38 mouse cellular contexts compared by ENCODE assay signal in genomic region chr5:86778471-86778870, GRCm38 (mm10). TPM values are rescaled to one million over a fixed set of nuclear protein-coding genes. Genes with fewer than 3 reads are reported as not detected.
DNase-seq lines count a peak whose midpoint lies in the region; ATAC-seq and TF ChIP-seq lines count a peak whose summit lies in the region.
"Had no signal": no experiment of that assay in that cellular context is flagged by ENCODE, and none has a peak within 500 bp of the region (broad histone marks: within the 10 kb centered on the region; RNA-seq: fewer than 3 reads in every experiment).

No protein-coding gene starts in this region.

- no peaks in the 10 kb centered on the region for H3K4me1 ChIP-seq in lung, postnatal 0 days (ENCODE audit: insufficient read depth, low read depth, low read length)
- H3K4me1 ChIP-seq: forebrain, embryonic 12.5 days; heart, embryonic 10.5 days; heart, embryonic 15.5 days; megakaryocyte, embryonic 14.5 days; midbrain, embryonic 12.5 days; neural tube, embryonic 12.5 days had no signal

- no peak overlapping the region for H3K4me3 ChIP-seq in lung, postnatal 0 days (ENCODE audit: low read depth, low read length)
- H3K4me3 ChIP-seq: forebrain, embryonic 12.5 days; heart, embryonic 10.5 days; heart, embryonic 15.5 days; megakaryocyte, embryonic 14.5 days; midbrain, embryonic 12.5 days; myocyte; neural tube, embryonic 12.5 days had no signal

- no peak overlapping the region for H3K4me2 ChIP-seq in lung, postnatal 0 days (replicated peaks; ENCODE audit: low read depth, low read length)
- H3K4me2 ChIP-seq: forebrain, embryonic 12.5 days; heart, embryonic 15.5 days; midbrain, embryonic 12.5 days; neural tube, embryonic 12.5 days had no signal

- H3K9me3 ChIP-seq in lung, postnatal 0 days (ENCODE audit: low read length), result no peaks in the 10 kb centered on the region
- H3K9me3 ChIP-seq: forebrain, embryonic 12.5 days; heart, embryonic 10.5 days; heart, embryonic 15.5 days; megakaryocyte, embryonic 14.5 days; midbrain, embryonic 12.5 days; neural tube, embryonic 12.5 days had no signal

- intact Hi-C loops in gastrocnemius, postnatal 36 days (cut with DNase I), result no loop called here

- DNase-seq in kidney, adult 9 months, result peak; percentile 7
- DNase-seq in kidney, postnatal 25 days, result no peak
- peak; percentile 65 for DNase-seq in lung, postnatal 0 days (ENCODE audit: low spot score)
- DNase-seq in lung, adult 18-20 months, result no peak
- peak; percentile 63 for DNase-seq in adipocyte (ENCODE audit: low spot score)
- no peak for DNase-seq in gastrocnemius, postnatal 36 days
- DNase-seq in right cerebral cortex, adult 2 months (ENCODE audit: low spot score in 2 of 2), result no peak
- DNase-seq: adrenal gland, adult 8-10 months; cerebellum, adult 2 months; cerebellum, postnatal 25 days; gastrocnemius, postnatal 10 days; layer of hippocampus, postnatal 36 days; left cerebral cortex, postnatal 4 days; liver; right cerebral cortex, adult 18-20 months; right cerebral cortex, postnatal 4 days; thymus, adult 2 months; thymus, postnatal 36 days had no signal

- peak; percentile 33; the same call in 1 of the 2 replicates for TF ChIP-seq EP300 in lung, postnatal 0 days (IDR thresholded peaks at IDR 0.05)

- no peak for ATAC-seq in lung, postnatal 0 days
- ATAC-seq: activated CD4-positive, CD25-positive, alpha-beta regulatory T cell, adult 4 months; hindbrain, embryonic 16.5 days had no signal

- H3K36me3 ChIP-seq in lung, postnatal 0 days (ENCODE audit: insufficient read depth, low read length), result no peaks in the 10 kb centered on the region
- H3K36me3 ChIP-seq: forebrain, embryonic 12.5 days; heart, embryonic 10.5 days; heart, embryonic 15.5 days; midbrain, embryonic 12.5 days; neural tube, embryonic 12.5 days had no signal

- H3K9ac ChIP-seq in lung, postnatal 0 days (replicated peaks; ENCODE audit: low read depth), result no peak overlapping the region
- H3K9ac ChIP-seq: forebrain, embryonic 12.5 days; heart, embryonic 15.5 days; liver, embryonic 14.5 days; midbrain, embryonic 12.5 days; neural tube, embryonic 12.5 days had no signal

- H3K27me3 ChIP-seq in lung, postnatal 0 days (replicated peaks; ENCODE audit: insufficient read depth, low read length), result no peaks in the 10 kb centered on the region
- H3K27me3 ChIP-seq: forebrain, embryonic 12.5 days; heart, embryonic 15.5 days; megakaryocyte, embryonic 14.5 days; midbrain, embryonic 12.5 days; neural tube, embryonic 12.5 days had no signal

- TF ChIP-seq CTCF in lung, postnatal 0 days (IDR thresholded peaks at IDR 0.05), result no peak

- WGBS in lung, postnatal 0 days, result 31% methylated on average over 1 of the region's 1 CpGs

- H3K27ac ChIP-seq in lung, postnatal 0 days (ENCODE audit: low read length), result no peak overlapping the region
- H3K27ac ChIP-seq: forebrain, embryonic 12.5 days; heart, embryonic 10.5 days; heart, embryonic 15.5 days; liver, embryonic 14.5 days; midbrain, embryonic 12.5 days; neural tube, embryonic 12.5 days had no signal

RNA-seq across cellular contexts. Expression of gene Ythdc1, which starts 25.6 kb away (rescaled TPM):
- polyA plus RNA-seq in lung, postnatal 0 days (2015; fragmentation: Nextera tagmentation; extraction: Ambion mirVana), result 26.1 and 29.1 TPM in 2 replicates
- total RNA-seq in gastrocnemius, postnatal 36 days (2021), result 10 to 100 TPM; 21.2 to 23.5 TPM

RNA-seq across cellular contexts. Expression of gene Tmprss11e, which starts 32.9 kb away (rescaled TPM):
- polyA plus RNA-seq in lung, postnatal 0 days (2015; fragmentation: Nextera tagmentation; extraction: Ambion mirVana), result not detected in 2 replicates
- not detected for total RNA-seq in gastrocnemius, postnatal 36 days (2021)
- total RNA-seq: adrenal gland, adult 8-10 months; adrenal gland, postnatal 4 days; gastrocnemius, postnatal 10 days; granulocyte monocyte progenitor cell, adult 5-6 weeks; heart, postnatal 25 days; layer of hippocampus, postnatal 36 days; left cerebral cortex, postnatal 4 days; midbrain, postnatal 0 days had no signal
- polyA plus RNA-seq: cerebellum, adult 2 months; embryonic facial prominence, embryonic 11.5 days; heart, embryonic 10.5 days; heart, embryonic 15.5 days; hindbrain, embryonic 11.5 days; hindbrain, embryonic 16.5 days; intestine, embryonic 14.5 days; kidney, embryonic 14.5 days; large intestine, adult 2 months; liver, embryonic 14.5 days; lung, embryonic 16.5 days; midbrain, embryonic 12.5 days; midbrain, postnatal 0 days; myocyte; neural tube, embryonic 12.5 days; thymus, adult 2 months had no signal

Comparison
In these comparisons a context has a peak if more than half of its experiments do, and no peak if none do; other contexts are left out.
1. DNase-seq: peak in kidney, adult 9 months (single experiment), lung, postnatal 0 days (single experiment) and adipocyte (single experiment); none in kidney, postnatal 25 days (0 of 2), lung, adult 18-20 months (0 of 2), gastrocnemius, postnatal 36 days (0 of 2) and right cerebral cortex, adult 2 months (0 of 2).